Mouse (Mus musculus) hindbrain, embryonic 10.5 days (tissue): Measurements from ENCODE around the gene Card11. TPM values are rescaled to one million over a fixed set of nuclear protein-coding genes. Genes with fewer than 3 reads are reported as not detected.

ENCODE experiments used
- DNase-seq: peaks from one replicate; pipeline ENCODE4 v3.0.0-alpha.2; 2017; ENCODE audit warnings: low spot score
- H3K27ac ChIP-seq: fragments of 300-500 bp; sonication (generic); 2 replicates; pipeline ENCODE4 v1.5.1; 2016; ENCODE audit warnings: mild to moderate bottlenecking, moderate library complexity
- H3K27me3 ChIP-seq: fragments of 300-500 bp; sonication (generic); 2 replicates; pipeline ENCODE4 v1.6.1; 2016; ENCODE audit warnings: mild to moderate bottlenecking; ENCODE audit not compliant: poor library complexity, insufficient read depth, severe bottlenecking
- H3K36me3 ChIP-seq: fragments of 300-500 bp; sonication (generic); 2 replicates; pipeline ENCODE4 v1.6.1; 2016; ENCODE audit warnings: mild to moderate bottlenecking, moderate library complexity
- H3K4me1 ChIP-seq: fragments of 300-500 bp; sonication (generic); replicated peaks from 2 replicates; pipeline ENCODE4 v1.6.1; 2016; ENCODE audit warnings: mild to moderate bottlenecking
- H3K4me3 ChIP-seq: fragments of 300-500 bp; sonication (generic); 2 replicates; pipeline ENCODE4 v1.5.1; 2016; ENCODE audit warnings: mild to moderate bottlenecking, moderate library complexity
- H3K9me3 ChIP-seq: fragments of 300-500 bp; sonication (generic); 2 replicates; pipeline ENCODE4 v1.6.1; 2016; ENCODE audit warnings: mild to moderate bottlenecking, moderate library complexity
- WGBS: fragments of 180-500 bp; shearing (Covaris S2); methylation state at CpG from one replicate; pipeline ENCODE4 v1.1.7; 2016; 5-methylcytosine and 5-hydroxymethylcytosine counted together
- polyA plus RNA-seq: library from polyadenylated mRNA; unstranded; fragments of >200 nt; fragmentation: Nextera tagmentation; extraction: Ambion mirVana; gene quantifications from 2 replicates; pipeline ENCODE4 v1.2.1, GENCODE M21; 2016

Gene Card11
- polyA plus RNA-seq, 1 experiment from 2014 or later: 0.05 TPM

GRCm38 (mm10) chr5:141017927-141018700 is 17.7 kb upstream of the Card11 start:
- 75% methylated on average over 2 of the region's 2 CpGs for WGBS
- Histone ChIP-seq H3K27ac (no peak overlapping the region), H3K27me3 (no peaks in the 10 kb centered on the region), H3K9me3 (peaks cover 14% of the 10 kb centered on the region), H3K36me3 (no peaks in the 10 kb centered on the region), H3K4me3 (no peak overlapping the region), H3K4me1 (no peaks in the 10 kb centered on the region)
- no peak for DNase-seq

GRCm38 (mm10) chr5:141016082-141016481 is 15.7 kb upstream of the Card11 start:
- Histone ChIP-seq H3K4me3 (no peak overlapping the region), H3K27ac (no peak overlapping the region), H3K9me3 (peaks cover 1% of the 10 kb centered on the region), H3K36me3 (no peaks in the 10 kb centered on the region), H3K4me1 (0 out of 2 replicates have a peak, but pooled peaks cover 3% of the 10 kb centered on the region), H3K27me3 (no peaks in the 10 kb centered on the region)
- DNase-seq: no peak
- WGBS: 74% methylated on average over 1 of the region's 1 CpGs

- Histone ChIP-seq H3K4me1 (0 out of 2 replicates have a peak, but pooled peaks cover 3% of the 10 kb centered on the region), H3K27ac (0 out of 2 replicates have a peak overlapping the region, but pooled peaks have one; percentile 24), H3K36me3 (no peaks in the 10 kb centered on the region), H3K27me3 (no peaks in the 10 kb centered on the region), H3K9me3 (no peaks in the 10 kb centered on the region), H3K4me3 (no peak overlapping the region)
- 93% methylated on average over 6 of the region's 6 CpGs for WGBS
- DNase-seq: no peak
Measured at GRCm38 (mm10) chr5:141014216-141014615, 13.8 kb upstream of the Card11 start.

GRCm38 (mm10) chr5:141013465-141013864 is 13.1 kb upstream of the Card11 start:
- H3K27me3 ChIP-seq: no peaks in the 10 kb centered on the region
- H3K36me3 ChIP-seq: no peaks in the 10 kb centered on the region
- DNase-seq: no peak
- H3K27ac ChIP-seq: 0 out of 2 replicates have a peak overlapping the region, but pooled peaks have one; percentile 24
- 0 out of 2 replicates have a peak, but pooled peaks cover 3% of the 10 kb centered on the region for H3K4me1 ChIP-seq
- no peaks in the 10 kb centered on the region for H3K9me3 ChIP-seq
- no peak overlapping the region for H3K4me3 ChIP-seq
- WGBS: 89% methylated on average over 9 of the region's 9 CpGs

- DNase-seq: no peak
- H3K27me3 ChIP-seq: no peaks in the 10 kb centered on the region
- H3K36me3 ChIP-seq: no peaks in the 10 kb centered on the region
- WGBS: 63% methylated on average over 5 of the region's 5 CpGs
- H3K27ac ChIP-seq: no peak overlapping the region
- H3K9me3 ChIP-seq: no peaks in the 10 kb centered on the region; the same call in 1 of the 2 replicates
- H3K4me1 ChIP-seq: no peaks in the 10 kb centered on the region
- H3K4me3 ChIP-seq: no peak overlapping the region
Measured at GRCm38 (mm10) chr5:141005491-141005890, 5.1 kb upstream of the Card11 start.

- no peaks in the 10 kb centered on the region for H3K36me3 ChIP-seq
- 78% methylated on average over 3 of the region's 3 CpGs for WGBS
- no peak overlapping the region for H3K27ac ChIP-seq
- no peaks in the 10 kb centered on the region for H3K4me1 ChIP-seq
- no peak for DNase-seq
- H3K9me3 ChIP-seq: no peaks in the 10 kb centered on the region; the same call in 1 of the 2 replicates
- no peak overlapping the region for H3K4me3 ChIP-seq
- no peaks in the 10 kb centered on the region for H3K27me3 ChIP-seq
Measured at GRCm38 (mm10) chr5:141004078-141004763, 3.8 kb upstream of the Card11 start.

GRCm38 (mm10) chr5:140999178-140999672 is 1.2 kb downstream of the Card11 start:
- WGBS: 90% methylated on average over 7 of the region's 7 CpGs
- Histone ChIP-seq H3K4me1 (no peaks in the 10 kb centered on the region), H3K9me3 (no peaks in the 10 kb centered on the region), H3K27ac (no peak overlapping the region), H3K4me3 (no peak overlapping the region), H3K36me3 (no peaks in the 10 kb centered on the region), H3K27me3 (no peaks in the 10 kb centered on the region)
- no peak for DNase-seq

- WGBS: 78% methylated on average over 4 of the region's 4 CpGs
- H3K4me1 ChIP-seq: peaks cover 6% of the 10 kb centered on the region; the same call in 1 of the 2 replicates
- no peaks in the 10 kb centered on the region for H3K36me3 ChIP-seq
- H3K27ac ChIP-seq: no peak overlapping the region
- H3K27me3 ChIP-seq: no peaks in the 10 kb centered on the region
- no peaks in the 10 kb centered on the region for H3K9me3 ChIP-seq
- no peak for DNase-seq
- H3K4me3 ChIP-seq: no peak overlapping the region
Measured at GRCm38 (mm10) chr5:140997767-140998166, 2.6 kb downstream of the Card11 start.

GRCm38 (mm10) chr5:140992093-140993070 is 8.0 kb downstream of the Card11 start:
- Histone ChIP-seq H3K9me3 (no peaks in the 10 kb centered on the region), H3K36me3 (no peaks in the 10 kb centered on the region), H3K27me3 (no peaks in the 10 kb centered on the region), H3K4me3 (no peak overlapping the region), H3K4me1 (peaks cover 6% of the 10 kb centered on the region; the same call in 1 of the 2 replicates), H3K27ac (no peak overlapping the region)
- WGBS: 75% methylated on average over 11 of the region's 11 CpGs
- DNase-seq: no peak

- DNase-seq: no peak
- H3K36me3 ChIP-seq: no peaks in the 10 kb centered on the region
- peaks cover 9% of the 10 kb centered on the region; the same call in 1 of the 2 replicates for H3K4me1 ChIP-seq
- WGBS: 90% methylated on average over 9 of the region's 9 CpGs
- H3K4me3 ChIP-seq: no peak overlapping the region
- H3K27ac ChIP-seq: no peak overlapping the region
- H3K9me3 ChIP-seq: no peaks in the 10 kb centered on the region
- no peaks in the 10 kb centered on the region for H3K27me3 ChIP-seq
Measured at GRCm38 (mm10) chr5:140985311-140986050, 14.9 kb downstream of the Card11 start.

GRCm38 (mm10) chr5:140981370-140981805 is 19.0 kb downstream of the Card11 start:
- no peak overlapping the region for H3K27ac ChIP-seq
- 16% methylated on average over 6 of the region's 6 CpGs for WGBS
- no peak overlapping the region for H3K4me3 ChIP-seq
- H3K4me1 ChIP-seq: peaks cover 9% of the 10 kb centered on the region; the same call in 1 of the 2 replicates
- H3K36me3 ChIP-seq: no peaks in the 10 kb centered on the region
- 0 out of 2 replicates have a peak, but pooled peaks cover 6% of the 10 kb centered on the region for H3K9me3 ChIP-seq
- no peaks in the 10 kb centered on the region for H3K27me3 ChIP-seq
- peak; percentile 40 for DNase-seq
